Mouse (Mus musculus) lung, adult 2 months (tissue): ENCODE measurements around the gene Adam30.

Experiments
- CTCF ChIP-seq: fragments of 200-500 bp; IDR thresholded peaks from 2 replicates; pipeline ENCODE4 v1.5.1; 2011; ENCODE audit warnings: mild to moderate bottlenecking, low read length, control low read depth; ENCODE audit not compliant: insufficient read depth
- POLR2A ChIP-seq: fragments of 200-500 bp; IDR thresholded peaks from 2 replicates; pipeline ENCODE4 v1.6.1; 2011; ENCODE audit warnings: low read depth, mild to moderate bottlenecking, control low read depth, low read length, borderline replicate concordance; ENCODE audit errors: extremely low read depth

GRCm38 (mm10) chr3:98157585-98157984 lies 2.8 kb upstream of the Adam30 start:
- TF ChIP-seq POLR2A (no peak), CTCF (no peak)
